Mouse (Mus musculus) cerebellum, postnatal 14 days (tissue): ENCODE measurements around the gene Pla1a.

Experiments used
- DNase-seq, 2 experiments: peaks; one replicate each; pipeline ENCODE4 v3.0.0; 2021; ENCODE audit warnings: mixed read lengths in 2 of 2

The Pla1a gene

DNA sequence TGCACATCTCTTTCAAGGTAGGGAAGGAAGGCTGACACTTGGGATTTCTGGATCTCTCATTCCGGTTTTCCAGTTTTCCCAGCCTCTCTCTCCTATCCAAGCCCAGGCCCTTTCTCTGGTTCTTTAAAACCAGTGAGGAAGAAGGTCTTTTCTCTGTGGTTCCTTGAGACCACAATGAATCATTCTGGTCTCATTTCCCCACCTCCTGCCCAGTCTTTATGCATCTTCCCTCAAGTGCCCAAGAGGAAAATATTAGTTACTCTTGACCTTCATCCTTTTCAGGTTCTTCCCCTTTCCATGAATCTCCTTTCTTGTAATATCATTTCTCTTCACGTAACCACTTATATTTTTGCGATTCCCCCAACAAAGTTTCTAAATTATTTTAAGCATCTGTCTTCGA, 47.2 kb downstream of the Pla1a start:
- DNase-seq = no peak

DNA sequence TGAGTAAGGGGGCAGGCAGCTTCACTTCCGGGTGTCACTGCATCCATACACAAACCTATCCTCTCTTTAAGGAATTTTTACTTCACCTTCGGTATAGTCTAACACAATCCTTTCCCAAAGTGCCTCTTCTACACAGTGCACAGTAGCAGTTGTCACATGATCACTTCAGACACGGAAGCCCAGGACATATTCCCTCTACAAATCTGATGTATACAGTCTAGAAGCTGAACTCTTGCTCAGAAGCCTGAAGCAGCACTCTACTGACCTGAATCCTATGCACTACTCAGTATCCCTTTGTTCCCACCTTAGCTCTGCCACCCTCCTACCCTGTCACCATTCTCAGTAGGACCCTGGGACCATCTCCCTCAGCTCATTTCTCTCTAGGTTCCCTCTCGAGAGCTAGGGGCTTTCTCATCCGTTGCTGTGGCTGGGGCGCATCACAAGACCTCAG, 47.7 kb downstream of the Pla1a start:
- no peak for DNase-seq

DNA sequence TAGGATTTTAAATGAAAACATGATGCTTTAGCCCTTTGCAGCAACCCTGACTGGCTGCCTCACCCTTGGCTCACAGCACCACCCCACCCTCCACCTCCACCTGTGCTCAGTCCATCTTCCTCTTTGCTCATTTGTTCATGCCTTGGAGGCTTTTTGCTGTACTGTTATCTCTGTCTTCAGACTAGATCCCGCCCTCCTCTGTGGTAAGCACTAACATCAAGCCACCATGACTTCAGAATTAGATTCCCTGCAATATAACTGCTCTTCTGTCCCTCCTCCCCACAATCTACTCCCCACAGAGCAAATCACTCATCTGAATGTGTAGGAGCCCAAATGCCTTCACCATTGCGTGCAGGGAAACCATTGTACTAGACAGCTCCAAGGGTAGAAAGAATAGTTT, 49.3 kb downstream of the Pla1a start:
- DNase-seq = no peak

DNA sequence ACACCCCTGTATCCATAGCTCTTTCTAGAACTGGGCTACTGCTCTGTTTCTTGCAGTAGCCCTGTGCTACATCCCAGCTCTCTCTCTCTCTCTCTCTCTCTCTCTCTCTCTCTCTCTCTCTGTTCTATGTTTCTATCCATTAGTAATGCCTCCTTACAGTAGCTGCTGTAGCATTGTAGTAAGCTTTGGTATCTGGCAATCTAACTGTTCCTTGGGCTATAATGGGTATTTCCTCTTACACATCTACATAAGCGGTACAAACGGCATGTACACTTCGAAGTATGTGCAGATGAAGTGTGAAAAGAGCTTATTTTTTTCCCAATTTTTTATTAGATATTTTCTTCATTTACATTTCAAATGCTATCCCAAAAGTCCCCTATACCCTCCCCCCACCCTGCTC, 53.0 kb downstream of the Pla1a start:
- DNase-seq = no peak

DNA sequence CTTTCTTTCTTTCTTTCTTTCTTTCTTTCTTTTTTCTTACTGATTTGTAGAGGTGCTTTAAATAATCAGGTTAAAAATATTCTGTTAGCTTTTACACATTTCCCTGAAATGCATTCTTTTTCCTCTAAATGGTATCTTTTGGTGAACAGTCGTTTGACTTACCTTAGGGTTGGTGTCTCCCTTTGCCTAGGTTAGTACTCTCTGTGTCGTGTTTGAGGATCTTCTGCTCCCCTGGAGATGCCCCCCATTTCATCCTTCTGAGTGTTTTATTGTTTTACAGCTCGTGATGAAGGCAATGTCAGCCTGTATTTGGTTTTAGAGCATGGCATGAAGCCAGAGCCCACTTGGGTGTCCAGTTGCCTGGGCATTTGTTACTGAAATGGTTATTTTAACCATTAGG, 53.5 kb downstream of the Pla1a start:
- no peak for DNase-seq

DNA sequence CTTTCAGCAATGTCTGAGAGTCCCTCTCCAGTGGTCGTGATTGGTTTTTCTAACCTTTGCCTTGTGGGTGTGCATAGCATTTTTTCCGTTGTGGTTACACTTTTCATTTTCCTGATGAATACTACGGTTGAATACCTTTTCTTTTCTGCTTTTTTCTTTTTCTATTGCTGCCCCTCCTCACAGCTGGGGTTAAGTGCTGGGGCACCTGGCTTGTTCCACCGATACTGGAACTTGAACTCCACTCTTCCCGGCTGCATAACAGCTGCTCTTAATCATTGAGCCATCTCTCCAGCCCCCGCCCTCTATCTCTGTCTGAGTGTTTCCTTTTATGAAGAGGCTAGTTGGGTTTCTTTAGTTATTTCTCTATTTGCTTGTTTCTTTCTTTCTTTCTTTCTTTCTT, 53.9 kb downstream of the Pla1a start:
- no peak for DNase-seq

DNA sequence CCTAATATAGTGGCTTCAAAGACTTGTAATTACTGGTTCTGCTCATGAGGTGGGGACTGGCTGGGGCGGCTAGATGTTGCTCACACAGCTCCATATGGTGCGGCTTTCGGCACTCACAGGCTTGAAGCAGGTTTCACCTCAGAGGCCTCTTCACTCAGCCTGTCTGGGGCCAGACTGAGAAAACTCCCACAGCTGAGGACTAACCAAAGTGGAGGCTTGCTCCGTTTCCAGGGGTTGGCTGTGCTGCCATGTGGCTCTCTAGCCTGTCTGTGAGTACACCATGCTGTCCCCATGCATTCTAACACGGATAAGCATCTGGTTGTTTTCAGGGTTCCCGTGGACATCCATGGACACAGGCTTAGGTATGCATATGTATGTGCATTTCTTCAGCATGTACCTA, 54.4 kb downstream of the Pla1a start:
- DNase-seq = no peak

DNA sequence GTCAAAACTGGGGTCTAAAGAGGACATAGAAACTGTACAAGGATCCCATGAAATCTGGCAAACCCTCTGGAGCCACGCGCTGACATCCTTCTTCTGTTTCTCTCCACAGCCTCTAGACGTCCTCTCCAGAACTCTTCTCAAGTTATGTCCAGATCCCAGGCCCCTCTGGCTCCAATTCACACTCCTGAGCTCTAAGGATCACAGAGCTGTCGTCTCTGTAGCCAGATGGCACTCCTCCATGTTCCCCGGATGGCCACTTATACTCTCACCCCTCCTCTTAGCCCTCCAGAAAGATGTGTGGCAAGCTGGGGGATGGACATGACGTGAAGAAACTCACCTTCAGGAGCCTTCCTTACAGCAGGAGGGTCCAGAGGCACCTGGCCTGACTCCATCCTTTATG, 55.4 kb downstream of the Pla1a start:
- DNase-seq = peak in 1 of 2 experiments; percentile 27

DNA sequence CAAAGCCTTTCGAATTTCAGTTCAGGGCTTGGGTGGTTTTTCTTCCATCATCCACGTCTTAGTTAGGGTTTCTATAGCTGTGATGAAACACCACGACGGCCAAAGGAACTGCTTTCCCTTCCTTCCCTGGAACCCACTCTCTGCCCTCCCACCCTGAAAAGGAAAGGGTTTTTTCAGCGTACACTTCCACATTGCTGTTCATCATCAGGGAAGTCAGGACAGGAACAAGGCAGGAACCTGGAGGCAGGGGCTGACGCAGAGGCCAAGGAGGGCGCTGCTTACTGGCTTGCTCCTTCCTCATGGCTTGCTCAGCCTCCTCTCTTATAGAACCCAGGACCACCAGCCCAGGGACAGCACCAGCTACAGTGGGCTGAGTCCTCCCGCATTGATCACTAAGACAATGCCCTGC, 56.1 kb downstream of the Pla1a start:
- peak in 1 of 2 experiments; percentile 36 for DNase-seq

DNA sequence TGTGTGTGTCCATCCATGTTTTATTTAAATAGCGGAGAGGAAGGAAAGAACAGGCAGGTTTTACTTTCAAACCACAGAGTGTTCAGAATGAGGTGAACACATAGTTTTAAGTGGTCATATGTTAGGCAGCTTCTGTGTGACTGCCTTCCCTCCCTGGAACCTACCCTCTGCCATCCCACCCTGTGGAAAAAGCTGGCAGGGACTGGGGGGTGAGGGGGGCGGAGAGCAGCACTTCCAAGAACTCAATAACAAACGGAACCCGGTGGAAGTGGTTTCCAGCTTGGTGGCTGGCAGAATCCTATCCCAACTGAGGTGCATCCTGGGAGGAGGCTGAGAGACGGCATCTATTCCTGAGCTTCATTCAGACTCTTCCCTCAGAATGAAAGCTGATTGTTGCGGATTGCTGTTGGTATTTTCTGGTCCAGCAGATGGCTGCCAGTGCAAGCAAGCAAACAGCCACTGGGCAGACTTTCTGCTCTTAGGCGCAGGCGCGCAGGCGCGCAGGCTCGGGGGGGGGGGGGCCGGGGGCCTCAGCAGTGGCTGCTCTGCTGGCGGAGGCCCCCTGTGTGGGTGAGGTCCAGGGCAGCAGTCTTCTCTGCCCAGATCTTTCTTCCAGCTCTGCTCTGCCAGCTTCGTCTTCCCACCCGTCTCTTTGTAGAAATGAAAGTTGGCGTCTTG, 56.6 kb downstream of the Pla1a start:
- DNase-seq = peak; percentile 69 to 74

DNA sequence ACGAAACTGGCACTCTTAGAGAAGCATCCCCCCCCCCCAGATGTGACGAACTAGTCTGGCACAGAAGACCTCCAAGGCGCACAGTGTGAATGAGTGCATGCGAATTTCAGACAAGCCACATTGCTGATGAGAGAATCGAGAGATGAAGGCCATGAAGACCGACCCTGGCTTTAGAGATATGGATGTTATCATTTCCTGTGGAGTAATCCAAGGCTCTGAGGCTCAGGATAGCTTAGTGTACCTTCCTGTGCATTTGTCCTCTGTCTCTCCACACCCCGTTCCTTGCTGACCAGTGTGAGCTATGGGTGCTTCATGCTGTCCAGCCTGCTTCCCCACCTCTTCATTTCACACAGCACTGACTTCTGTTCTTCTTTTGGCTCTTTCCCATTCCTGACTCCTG, 57.8 kb downstream of the Pla1a start:
- no peak for DNase-seq

DNA sequence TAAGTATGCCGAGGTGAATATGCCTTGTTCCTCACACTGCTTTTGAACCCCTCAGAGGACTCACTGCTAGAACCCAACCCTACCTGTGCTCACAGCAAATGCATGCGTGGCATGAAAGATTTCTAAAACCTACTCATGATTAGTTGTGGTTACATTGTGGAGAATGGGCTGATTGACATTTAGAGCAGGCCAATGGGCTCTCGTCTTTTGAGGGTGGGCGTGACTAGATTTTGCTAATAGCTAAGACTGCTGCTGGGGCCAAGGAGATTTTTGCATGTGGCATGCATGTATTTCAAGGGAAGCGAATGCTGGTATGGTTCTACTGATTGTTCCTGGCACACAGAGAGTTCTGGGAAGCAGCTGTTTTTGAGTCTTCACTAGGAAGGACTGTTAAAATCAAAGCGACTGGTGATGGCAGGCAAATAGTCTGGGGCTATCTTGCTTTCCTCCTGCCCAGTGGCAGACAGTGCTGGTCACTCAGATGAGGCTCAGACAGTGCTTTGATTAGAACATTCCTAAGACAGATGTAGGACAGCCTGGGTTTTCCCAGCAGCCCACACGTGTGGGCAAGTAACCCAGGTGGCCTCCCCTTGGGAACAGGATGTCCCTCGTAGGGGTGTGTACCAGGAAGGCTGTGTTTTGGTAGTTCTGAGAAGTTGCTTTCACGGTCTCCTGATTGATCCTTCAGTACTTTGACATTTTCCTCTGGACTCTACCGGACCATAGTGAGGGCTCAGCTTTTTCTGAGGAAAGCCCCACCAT, 58.4 kb downstream of the Pla1a start:
- peak in 1 of 2 experiments; percentile 12 for DNase-seq

DNA sequence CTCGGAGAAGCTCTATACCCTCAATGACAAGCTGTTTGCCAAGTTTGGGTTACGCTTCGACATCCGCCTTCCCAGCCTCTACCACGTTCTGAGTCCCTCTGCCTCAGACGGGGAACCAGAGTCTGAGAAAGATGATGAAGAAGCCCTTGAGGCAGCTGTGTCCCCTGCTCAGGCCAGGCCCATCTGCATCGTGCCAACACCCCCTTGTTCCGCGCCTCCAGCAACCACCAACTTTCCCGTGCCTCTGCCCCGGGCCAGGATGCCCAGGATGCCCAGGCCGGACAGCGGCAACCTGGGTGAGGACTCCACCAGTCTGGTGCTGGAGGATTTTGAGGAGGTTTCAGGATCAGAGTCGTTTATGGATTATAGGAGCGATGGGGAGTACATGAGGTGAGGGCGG, 59.0 kb downstream of the Pla1a start:
- no peak for DNase-seq

DNA sequence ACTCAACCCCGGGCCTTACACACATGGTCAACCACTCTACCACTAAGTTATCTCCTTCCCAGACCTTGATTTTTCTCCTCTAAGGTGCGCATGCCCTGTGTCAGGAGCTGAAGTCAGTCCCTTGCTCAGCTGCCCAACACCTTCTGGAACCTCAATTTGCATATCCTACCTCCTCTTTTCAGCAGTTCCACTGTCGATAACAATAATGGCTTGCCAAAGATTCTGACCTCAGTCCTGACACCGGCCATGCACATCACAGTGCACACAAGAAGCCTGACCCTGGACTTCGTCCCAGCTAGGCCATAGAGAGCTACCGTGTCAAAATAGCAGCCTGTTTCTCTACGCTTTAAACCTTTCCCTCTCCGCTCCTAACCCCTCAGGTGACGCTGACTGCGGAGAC, 59.5 kb downstream of the Pla1a start:
- no peak for DNase-seq

DNA sequence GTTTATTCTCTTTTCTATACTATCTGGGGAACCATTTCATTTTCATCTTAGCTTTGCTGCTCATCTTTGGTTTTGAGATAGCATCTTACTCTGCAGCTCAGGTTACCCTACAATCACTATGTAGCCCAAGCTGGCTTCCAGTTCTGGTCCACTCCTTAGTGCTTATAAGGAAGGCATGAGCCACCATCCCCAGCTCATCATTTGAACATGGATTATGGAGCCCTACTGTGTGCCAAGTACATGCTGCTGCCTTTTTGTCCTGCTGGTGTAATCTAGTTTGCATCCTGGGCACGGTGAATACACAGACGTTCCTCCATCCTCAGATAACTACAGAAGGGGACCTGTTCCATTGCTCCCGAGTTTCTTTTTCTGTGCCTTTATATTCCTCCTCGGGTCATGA, 60.1 kb downstream of the Pla1a start:
- no peak for DNase-seq

DNA sequence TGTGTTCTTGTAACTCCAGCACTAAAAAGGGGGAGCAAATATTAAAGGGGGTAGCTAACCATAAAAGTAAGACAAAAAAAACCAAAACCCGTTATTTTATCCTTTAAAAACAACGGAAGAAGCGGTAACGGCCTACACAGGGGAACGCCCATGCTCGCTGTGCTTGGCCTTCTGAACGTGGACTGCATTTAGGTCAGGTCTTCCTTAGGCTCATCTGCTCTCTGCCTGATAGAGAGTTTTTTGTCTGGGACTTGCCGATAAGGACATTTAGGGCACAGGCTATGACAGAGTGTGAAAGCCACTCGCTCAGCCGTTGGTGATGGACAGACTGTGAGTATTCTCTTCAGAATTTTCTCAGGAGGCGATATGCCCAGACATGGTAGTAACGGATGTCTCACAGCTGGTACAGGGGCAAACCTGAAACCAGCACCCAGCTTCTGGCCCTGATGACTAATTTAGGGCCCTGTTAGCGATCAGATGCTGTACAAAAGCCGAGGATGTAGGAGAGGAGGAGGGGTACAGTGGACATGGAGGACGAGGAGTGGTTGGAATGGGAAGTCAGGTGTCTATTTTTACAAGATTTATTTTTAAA, 61.1 kb downstream of the Pla1a start:
- no peak for DNase-seq

DNA sequence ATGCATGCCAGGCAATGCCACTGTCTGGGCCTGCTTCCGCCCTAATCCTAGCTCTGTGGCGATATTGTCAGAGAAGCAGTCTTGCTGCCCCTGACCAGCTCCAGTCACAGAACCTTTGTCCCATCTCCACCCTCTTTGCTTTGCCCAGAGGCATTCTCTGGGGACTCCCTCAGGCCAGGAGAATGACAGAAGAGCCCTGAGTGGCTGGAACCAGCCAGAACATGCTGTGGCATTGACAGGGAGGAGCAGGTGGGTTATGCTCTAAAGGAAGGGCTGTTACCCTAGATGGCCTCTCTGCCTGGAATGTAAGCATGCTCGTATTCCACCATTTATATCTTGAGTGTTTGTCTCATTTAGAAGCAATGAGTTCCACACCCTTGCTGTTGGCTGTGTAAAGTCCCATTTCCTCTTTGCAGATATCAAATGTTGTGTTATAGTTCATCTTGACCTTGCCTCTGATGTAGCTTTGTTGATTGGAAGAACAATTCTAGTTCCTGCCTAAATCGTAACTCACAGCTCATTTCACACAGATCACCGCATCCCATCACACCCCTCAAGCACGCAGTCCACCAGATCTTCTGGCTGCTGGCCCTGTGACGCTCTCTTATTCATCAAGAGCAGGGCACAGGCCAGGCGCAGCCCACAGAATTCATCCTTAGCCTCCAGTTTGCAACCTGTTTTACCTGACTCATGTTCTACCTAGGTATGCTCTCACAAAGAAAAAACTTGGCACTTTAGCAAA, 62.1 kb downstream of the Pla1a start:
- no peak for DNase-seq

DNA sequence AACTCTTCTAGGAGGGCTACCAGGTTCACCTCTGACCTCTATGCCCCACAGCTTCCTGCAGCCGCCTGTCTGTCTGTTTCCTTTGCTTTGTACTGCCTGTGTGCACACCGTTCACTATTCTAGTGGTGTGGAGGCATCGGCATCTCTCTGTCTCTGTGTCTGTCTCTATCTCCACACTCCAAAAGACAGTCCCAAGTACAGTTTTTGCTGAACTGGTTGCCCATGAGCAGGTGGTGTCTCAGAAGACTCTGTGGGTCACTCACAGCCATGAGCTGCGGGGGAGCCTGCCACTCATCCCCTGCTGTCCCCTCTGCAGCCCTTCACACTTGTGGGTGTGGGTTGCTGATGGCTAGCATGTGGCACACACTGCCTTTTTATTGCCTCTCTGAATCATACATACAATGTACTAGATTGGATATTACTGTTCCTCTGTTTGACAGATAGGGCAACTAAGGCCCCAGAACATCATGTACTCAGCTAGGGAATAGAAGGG, 62.9 kb downstream of the Pla1a start:
- no peak for DNase-seq

DNA sequence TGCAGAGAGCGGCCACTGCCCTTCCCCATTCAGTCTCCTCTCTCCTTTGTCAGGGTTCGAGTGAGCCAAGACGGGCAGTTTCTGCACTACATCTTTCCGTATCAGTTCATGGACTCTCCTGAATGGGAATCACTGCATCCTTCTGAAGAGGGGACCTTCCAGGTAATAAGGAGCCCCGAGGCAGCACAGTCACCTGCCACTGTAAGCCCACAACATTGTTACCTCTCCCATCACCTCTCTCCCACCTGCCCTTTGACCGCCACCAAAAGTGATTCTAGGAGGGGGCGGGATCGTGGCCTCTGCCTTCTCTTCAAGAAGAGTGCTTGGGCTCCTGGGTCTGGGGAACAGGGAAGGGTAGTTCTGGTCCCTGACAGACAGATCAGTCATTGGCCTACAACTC, 63.5 kb downstream of the Pla1a start:
- no peak for DNase-seq

DNA sequence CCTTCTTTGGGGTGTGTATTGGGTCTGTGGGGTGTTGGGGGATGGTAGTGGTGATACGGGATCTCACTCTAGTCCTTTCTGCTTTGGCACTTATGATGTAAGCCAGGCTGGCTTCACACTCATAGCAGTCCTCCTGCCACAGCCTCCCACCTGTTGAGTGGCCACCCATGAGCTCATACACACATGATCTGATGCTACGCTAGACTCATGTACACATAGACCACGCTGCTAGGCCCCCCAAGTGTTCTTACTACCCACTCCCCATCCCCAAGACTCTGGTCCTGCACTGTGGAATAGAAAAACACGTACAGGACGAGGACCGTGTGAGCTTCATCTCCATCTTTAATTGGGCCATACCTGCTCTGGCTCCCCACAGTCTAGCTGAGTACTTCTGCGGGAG, 63.9 kb downstream of the Pla1a start:
- DNase-seq = peak in 1 of 2 experiments; percentile 12

DNA sequence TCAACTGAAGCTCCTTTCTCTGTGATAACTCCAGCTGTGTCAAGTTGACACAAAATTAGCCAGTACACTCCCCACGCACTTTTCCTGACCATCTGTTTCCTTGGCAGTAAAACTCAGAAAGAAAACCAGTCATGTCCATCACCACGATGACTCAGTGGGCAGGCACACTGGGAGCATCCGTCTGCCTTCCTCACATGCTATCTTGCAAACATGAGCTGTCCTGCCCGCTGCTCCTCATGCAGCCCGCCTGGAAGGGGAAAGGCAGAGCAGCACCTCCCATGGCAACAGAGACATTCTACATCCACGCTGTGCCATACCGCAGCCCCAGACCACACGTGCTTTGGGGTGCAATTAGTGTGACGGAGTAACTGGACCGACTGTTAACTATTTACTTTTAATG, 64.6 kb downstream of the Pla1a start:
- peak; percentile 41 to 66 for DNase-seq

DNA sequence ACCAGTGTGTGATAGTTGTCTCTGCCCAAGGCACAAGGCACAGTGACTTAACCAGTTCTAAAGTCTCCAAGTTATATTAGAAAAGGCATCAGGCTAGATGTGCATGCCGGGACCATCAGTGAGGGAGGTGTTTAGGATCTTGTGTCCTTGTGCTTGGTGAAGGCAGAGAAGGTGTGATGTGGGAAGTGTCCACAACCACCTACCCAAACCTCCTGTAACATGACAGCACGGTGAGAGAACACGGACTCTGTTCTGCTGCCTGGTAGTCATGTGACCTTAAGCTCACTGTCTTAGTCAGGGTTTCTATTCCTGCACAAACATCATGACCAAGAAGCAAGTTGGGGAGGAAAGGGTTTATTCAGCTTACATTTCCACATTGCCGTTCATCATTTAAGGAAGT, 66.7 kb downstream of the Pla1a start:
- no peak for DNase-seq

DNA sequence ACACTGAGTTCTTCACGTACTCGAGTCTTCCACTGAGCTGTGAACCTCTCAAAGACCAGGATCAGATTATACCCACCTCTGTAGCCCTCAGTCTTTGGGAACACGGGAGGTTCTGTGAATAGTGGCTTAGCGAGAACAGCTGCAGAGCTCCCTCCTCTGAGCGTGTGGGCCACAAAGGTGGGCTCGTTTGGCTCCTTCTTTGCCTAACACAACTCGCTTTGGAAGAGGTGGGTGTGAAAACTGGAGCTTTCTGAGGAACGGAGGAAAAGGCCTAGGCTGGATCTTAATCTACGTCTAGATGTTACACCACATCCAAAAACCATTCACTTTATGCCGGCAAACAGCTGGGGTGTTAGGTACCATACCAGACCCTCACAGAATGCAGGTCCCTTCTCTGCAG, 67.6 kb downstream of the Pla1a start:
- DNase-seq = no peak
